Mouse (Mus musculus) MEL (cell line): ENCODE data around the gene Desi1. TPM values are rescaled to one million over a fixed set of nuclear protein-coding genes. Genes with fewer than 3 reads are reported as not detected.

Source experiments
- DNase-seq: peaks from one replicate; pipeline ENCODE4 v3.0.0; 2011; ENCODE audit warnings: low read depth, low spot score
- H3K27ac ChIP-seq: 2 replicates; pipeline ENCODE4 v1.5.1; 2012; ENCODE audit warnings: low read depth, mild to moderate bottlenecking, control low read depth, low read length, moderate library complexity; ENCODE audit not compliant: control insufficient read depth
- H3K27me3 ChIP-seq, 2 experiments: fragments of 150-350 bp in 1 of 2; sonication (generic) in 1 of 2; 2 replicates each; pipeline ENCODE4 v1.6.1; 2012; ENCODE audit warnings: low read length in 2 of 2, mild to moderate bottlenecking in 2 of 2, improper control_type of control experiment in 1 of 2, moderate library complexity in 1 of 2; ENCODE audit not compliant: insufficient read depth in 2 of 2, control insufficient read depth in 1 of 2
- H3K36me3 ChIP-seq, 2 experiments: 2 replicates each; pipeline ENCODE4 v1.6.1; 2012 to 2014; ENCODE audit warnings: low read length in 2 of 2, improper control_type of control experiment in 1 of 2, inconsistent platforms in 1 of 2, mild to moderate bottlenecking in 1 of 2; ENCODE audit not compliant: insufficient read depth in 2 of 2, control insufficient read depth in 1 of 2
- H3K4me1 ChIP-seq, 2 experiments: fragments of 150-350 bp in 1 of 2; sonication (generic) in 1 of 2; 2 replicates each; pipeline ENCODE4 v1.6.1; 2012; ENCODE audit warnings: low read length in 2 of 2, improper control_type of control experiment in 1 of 2, mild to moderate bottlenecking in 1 of 2; ENCODE audit not compliant: insufficient read depth in 2 of 2, control insufficient read depth in 1 of 2
- H3K4me3 ChIP-seq, 2 experiments: fragments of 150-350 bp in 1 of 2; sonication (generic) in 1 of 2; 2 replicates each; pipeline ENCODE4 v1.5.1; 2012; ENCODE audit warnings: low read depth in 2 of 2, low read length in 2 of 2, mild to moderate bottlenecking in 2 of 2, moderate library complexity in 2 of 2, control low read depth in 1 of 2, improper control_type of control experiment in 1 of 2; ENCODE audit not compliant: control insufficient read depth in 1 of 2, insufficient read depth in 1 of 2
- H3K79me2 ChIP-seq: 2 replicates; pipeline ENCODE4 v1.6.1; 2012; ENCODE audit warnings: mild to moderate bottlenecking, low read length, moderate library complexity; ENCODE audit not compliant: control insufficient read depth, poor library complexity, insufficient read depth
- H3K9ac ChIP-seq: 2 replicates; pipeline ENCODE4 v1.6.1; 2012; ENCODE audit warnings: low read depth, mild to moderate bottlenecking, control low read depth, low read length, moderate library complexity; ENCODE audit not compliant: control insufficient read depth, poor library complexity, severe bottlenecking
- H3K9me3 ChIP-seq: fragments of 150-350 bp; sonication (generic); replicated peaks from 2 replicates; pipeline ENCODE4 v1.6.1; 2012; ENCODE audit warnings: mild to moderate bottlenecking, low read length, improper control_type of control experiment, moderate library complexity; ENCODE audit not compliant: insufficient read depth
- CHD1 ChIP-seq: IDR thresholded peaks from 2 replicates; pipeline ENCODE4 v1.6.1; 2012; ENCODE audit warnings: low read depth, mild to moderate bottlenecking, inconsistent platforms, low read length, improper control_type of control experiment
- E2F4 ChIP-seq: IDR thresholded peaks from 2 replicates; pipeline ENCODE4 v1.6.1; 2011; ENCODE audit warnings: low read depth, low read length, improper control_type of control experiment, borderline replicate concordance
- ELF1 ChIP-seq: IDR thresholded peaks from 2 replicates; pipeline ENCODE4 v1.6.1; 2014; ENCODE audit warnings: low read depth, mild to moderate bottlenecking, inconsistent platforms, low read length, improper control_type of control experiment, moderate library complexity
- EP300 ChIP-seq, 2 experiments: IDR thresholded peaks; 2 replicates each; pipeline ENCODE4 v1.6.1; 2011; ENCODE audit warnings: improper control_type of control experiment in 2 of 2, low read length in 2 of 2, low read depth in 1 of 2, mild to moderate bottlenecking in 1 of 2
- ETS1 ChIP-seq: IDR thresholded peaks from 2 replicates; pipeline ENCODE4 v1.6.1; 2012; ENCODE audit warnings: low read depth, mild to moderate bottlenecking, inconsistent platforms, low read length, improper control_type of control experiment, moderate library complexity
- GABPA ChIP-seq: IDR thresholded peaks from 2 replicates; pipeline ENCODE4 v1.6.1; 2012; ENCODE audit warnings: low read depth, mild to moderate bottlenecking, inconsistent platforms, low read length, improper control_type of control experiment, moderate library complexity
- GATA1 ChIP-seq: IDR thresholded peaks from 2 replicates; pipeline ENCODE4 v1.6.1; 2011; ENCODE audit warnings: low read depth, low read length, improper control_type of control experiment
- MAX ChIP-seq: IDR thresholded peaks from 2 replicates; pipeline ENCODE4 v1.6.1; 2011; ENCODE audit warnings: low read length, improper control_type of control experiment
- MXI1 ChIP-seq: IDR thresholded peaks from 2 replicates; pipeline ENCODE4 v1.6.1; 2011; ENCODE audit warnings: mild to moderate bottlenecking, low read depth, low read length, improper control_type of control experiment
- NRF1 ChIP-seq: IDR thresholded peaks from 2 replicates; pipeline ENCODE4 v1.6.1; 2014; ENCODE audit warnings: low read depth, mild to moderate bottlenecking, inconsistent platforms, low read length, improper control_type of control experiment, moderate library complexity; ENCODE audit not compliant: poor library complexity, insufficient read depth, severe bottlenecking
- POLR2A ChIP-seq, 2 experiments: IDR thresholded peaks; 2 replicates each; pipeline ENCODE4 v1.6.1; 2011 to 2012; ENCODE audit warnings: low read length in 2 of 2, mild to moderate bottlenecking in 2 of 2, control low read depth in 1 of 2, improper control_type of control experiment in 1 of 2, low read depth in 1 of 2, moderate library complexity in 1 of 2; ENCODE audit not compliant: control insufficient read depth in 1 of 2, insufficient read depth in 1 of 2, poor library complexity in 1 of 2
- POLR2AphosphoS2 ChIP-seq: IDR thresholded peaks from 2 replicates; pipeline ENCODE4 v1.6.1; 2011; ENCODE audit warnings: low read length, improper control_type of control experiment
- RCOR1 ChIP-seq: IDR thresholded peaks from 2 replicates; pipeline ENCODE4 v1.6.1; 2012; ENCODE audit warnings: low read depth, mild to moderate bottlenecking, inconsistent platforms, low read length, improper control_type of control experiment
- SIN3A ChIP-seq: IDR thresholded peaks from 2 replicates; pipeline ENCODE4 v1.6.1; 2012; ENCODE audit warnings: low read length, improper control_type of control experiment, inconsistent platforms
- SMC3 ChIP-seq: IDR thresholded peaks from 2 replicates; pipeline ENCODE4 v1.6.1; 2011; ENCODE audit warnings: low read depth, low read length, improper control_type of control experiment
- TAL1 ChIP-seq: IDR thresholded peaks from 2 replicates; pipeline ENCODE4 v1.6.1; 2012; ENCODE audit warnings: mild to moderate bottlenecking, inconsistent platforms, low read length, moderate library complexity, mixed read lengths
- TBP ChIP-seq: IDR thresholded peaks from 2 replicates; pipeline ENCODE4 v1.8.0; 2011; ENCODE audit warnings: low read depth, low read length, improper control_type of control experiment
- TCF12 ChIP-seq: IDR thresholded peaks from 2 replicates; pipeline ENCODE4 v1.6.1; 2014; ENCODE audit warnings: low read depth, mild to moderate bottlenecking, inconsistent platforms, low read length, improper control_type of control experiment, moderate library complexity
- USF2 ChIP-seq, 2 experiments: IDR thresholded peaks; 2 replicates each; pipeline ENCODE4 v1.6.1; 2011 to 2012; ENCODE audit warnings: improper control_type of control experiment in 2 of 2, low read length in 2 of 2, borderline replicate concordance in 1 of 2, inconsistent platforms in 1 of 2, low read depth in 1 of 2, mild to moderate bottlenecking in 1 of 2; ENCODE audit not compliant: insufficient read depth in 1 of 2
- ZC3H11A ChIP-seq: IDR thresholded peaks from 2 replicates; pipeline ENCODE4 v1.6.1; 2012; ENCODE audit warnings: low read depth, mild to moderate bottlenecking, inconsistent platforms, low read length, improper control_type of control experiment
- ZMIZ1 ChIP-seq: IDR thresholded peaks from 2 replicates; pipeline ENCODE4 v1.6.1; 2012; ENCODE audit warnings: low read depth, mild to moderate bottlenecking, inconsistent platforms, low read length, improper control_type of control experiment, moderate library complexity
- polyA plus RNA-seq, 2 experiments: library from polyadenylated mRNA; stranded (reverse) in 1 of 2; unstranded in 1 of 2; fragments of >175 nt in 1 of 2; fragments of >200 nt in 1 of 2; gene quantifications; 2 replicates each; pipeline versions ENCODE4 v1.2.1 to v1.2.4; 2012; ENCODE audit warnings: low replicate concordance in 2 of 2, low read depth in 1 of 2; ENCODE audit not compliant: insufficient read length in 2 of 2, insufficient read depth in 1 of 2, missing spikeins in 1 of 2
- total RNA-seq: library from RNA; depleted of rRNA; stranded (reverse); fragments of 300-350 nt; gene quantifications from 2 replicates; pipeline ENCODE4 v1.2.3, GENCODE M21; 2012

Gene Desi1
- total and polyA plus RNA-seq, 3 experiments, result 26.3 to 116 TPM; not detected in 1

DNA sequence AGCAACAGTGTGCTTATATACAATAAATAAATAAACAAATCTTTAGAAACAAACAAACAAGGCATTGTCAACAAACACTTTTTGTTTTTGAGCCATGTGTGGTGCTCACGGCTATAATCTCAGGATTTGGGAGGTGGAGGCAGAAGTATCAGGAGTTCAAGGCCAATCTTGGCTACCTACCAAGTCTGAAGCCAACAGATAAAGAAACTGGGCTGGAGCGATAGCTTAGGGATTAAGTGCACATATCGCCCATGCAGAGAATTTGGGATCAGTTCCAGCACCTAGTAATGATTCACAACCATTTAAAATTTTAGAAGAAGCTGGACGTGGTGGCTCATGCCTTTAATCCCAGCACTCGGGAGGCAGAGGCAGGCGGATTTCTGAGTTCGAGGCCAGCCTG lies 39.8 kb upstream of the Desi1 start:
- Histone ChIP-seq H3K27me3 (peaks cover 6 to 8% of the 10 kb centered on the region in 2 experiments; a peak in 3 of 4 replicates), H3K79me2 (no peaks in the 10 kb centered on the region), H3K4me1 (no peaks in the 10 kb centered on the region), H3K36me3 (no peaks in the 10 kb centered on the region), H3K9me3 (no peaks in the 10 kb centered on the region), H3K4me3 (no peak overlapping the region), H3K9ac (no peak overlapping the region), H3K27ac (no peak overlapping the region)
- DNase-seq, result peak; percentile 71
- TF ChIP-seq TCF12 (peak; percentile 85), POLR2AphosphoS2 (no peak), ZMIZ1 (no peak), RCOR1 (peak; percentile 93), GATA1 (peak; percentile 84), EP300 (IDR thresholded peaks at IDR 0.05; ENCODE audit: low read depth in 1 of 2, low read length in 2 of 2) (peak; percentile 61 to 67), TBP (peak; percentile 38; the same call in 1 of the 2 replicates), ETS1 (peak; percentile 28; the same call in 1 of the 2 replicates), TAL1 (peak; percentile 33; the same call in 1 of the 2 replicates)

DNA sequence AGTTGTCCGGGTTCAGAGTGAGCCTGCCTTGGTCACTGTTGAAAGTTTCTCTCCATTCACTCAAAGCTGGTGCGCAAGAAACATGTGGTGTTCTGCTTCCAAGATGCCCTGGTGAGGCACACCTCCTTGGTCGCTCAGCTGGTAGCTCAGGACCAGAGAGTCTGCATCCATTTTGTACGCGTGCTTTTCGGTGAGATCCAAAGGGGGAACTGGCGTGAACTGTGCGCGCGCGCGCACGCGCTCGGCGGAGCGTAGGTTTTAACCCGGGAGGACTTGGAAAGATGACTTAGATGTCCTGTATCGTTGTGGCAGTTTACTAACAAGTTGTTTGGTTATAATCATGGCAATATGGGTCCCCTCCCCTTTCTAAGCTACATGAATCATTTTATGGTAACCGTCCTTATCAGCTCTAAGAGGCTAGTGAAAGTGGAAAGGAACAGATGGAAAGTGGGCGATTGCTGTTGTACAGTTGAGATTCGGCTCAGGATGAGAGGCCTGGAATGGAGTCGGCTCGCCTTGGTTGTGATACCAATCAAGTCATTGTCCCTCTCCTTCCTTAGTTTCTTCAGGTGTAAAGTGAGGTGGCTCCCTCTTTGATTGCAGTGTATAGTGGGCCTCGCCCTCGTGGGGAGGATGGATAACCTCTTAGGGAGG lies 38.3 kb upstream of the Desi1 start:
- TF ChIP-seq GATA1, result no peak
- no peak for TF ChIP-seq CHD1
- TF ChIP-seq MXI1, result no peak
- no peak overlapping the region for H3K9ac ChIP-seq
- no peak overlapping the region for H3K4me3 ChIP-seq
- no peaks in the 10 kb centered on the region for H3K9me3 ChIP-seq
- H3K27me3 ChIP-seq, result peaks cover 4 to 6% of the 10 kb centered on the region in 2 experiments; a peak in 1 of 4 replicates
- DNase-seq, result no peak
- H3K79me2 ChIP-seq, result no peaks in the 10 kb centered on the region
- no peaks in the 10 kb centered on the region for H3K4me1 ChIP-seq
- no peak overlapping the region for H3K27ac ChIP-seq
- H3K36me3 ChIP-seq, result no peaks in the 10 kb centered on the region

DNA sequence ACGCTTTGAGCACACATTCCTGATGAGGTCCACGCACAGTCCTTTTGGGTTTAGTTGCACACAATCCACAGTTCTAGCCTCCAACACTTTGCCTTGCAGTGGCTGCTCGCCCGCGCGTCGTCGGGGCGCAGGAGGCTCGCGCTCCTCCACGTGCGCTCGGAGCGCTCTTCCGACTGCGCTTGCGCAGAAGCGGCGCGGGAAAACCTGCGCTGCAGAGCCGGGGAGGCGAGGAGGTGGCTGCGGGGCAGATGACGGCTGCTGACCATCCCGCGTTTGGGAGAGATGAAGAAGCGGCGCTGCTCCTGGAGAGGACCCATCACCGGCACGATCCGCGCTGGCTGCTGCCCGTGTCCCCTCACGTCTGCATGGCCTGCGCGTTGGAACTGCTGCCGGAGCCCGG lies 36.2 kb upstream of the Desi1 start, which contains the start of gene Mei1:
Mei1 (plus strand) TSS at position 99 of the 400 bp plus-strand sequence.
- Histone ChIP-seq H3K4me3 (no peak within 1 kb of the TSS), H3K36me3 (no peaks in the 10 kb centered on the region), H3K9ac (no peak within 1 kb of the TSS), H3K9me3 (no peaks in the 10 kb centered on the region), H3K4me1 (no peaks in the 10 kb centered on the region), H3K27ac (no peak within 1 kb of the TSS), H3K79me2 (no peaks in the 10 kb centered on the region), H3K27me3 (peaks cover 0 to 2% of the 10 kb centered on the region in 2 experiments; a peak in 1 of 4 replicates)
- no peak for DNase-seq
- no peak for TF ChIP-seq POLR2A (IDR thresholded peaks at IDR 0.05; ENCODE audit: control insufficient read depth in 1 of 2, insufficient read depth in 1 of 2, low read depth in 1 of 2, low read length in 2 of 2, poor library complexity in 1 of 2)
- no peak for TF ChIP-seq SIN3A
- TF ChIP-seq ELF1, result no peak
- no peak for TF ChIP-seq EP300 (IDR thresholded peaks at IDR 0.05; ENCODE audit: low read depth in 1 of 2, low read length in 2 of 2)
- no peak for TF ChIP-seq ZC3H11A
- TF ChIP-seq USF2 (IDR thresholded peaks at IDR 0.05; ENCODE audit: borderline replicate concordance in 1 of 2, insufficient read depth in 1 of 2, low read depth in 1 of 2, low read length in 2 of 2), result no peak
- TF ChIP-seq NRF1, result no peak
- TF ChIP-seq GABPA, result no peak
- no peak for TF ChIP-seq MXI1
- no peak for TF ChIP-seq MAX
- no peak for TF ChIP-seq E2F4
- no peak for TF ChIP-seq SMC3
